Mouse (Mus musculus) 3T3-L1 (cell line): ENCODE measurements around the gene Sprtn.

Experiments
- DNase-seq: peaks from one replicate; pipeline ENCODE4 v3.0.0-alpha.2; 2015; ENCODE audit warnings: low read depth, low spot score

Gene Sprtn

GRCm38 (mm10) chr8:124903198-124903597, 5.5 kb downstream of the Sprtn start:
- DNase-seq, result no peak

GRCm38 (mm10) chr8:124905482-124905881, 7.8 kb downstream of the Sprtn start:
- DNase-seq, result no peak

- DNase-seq, result no peak
Observed at GRCm38 (mm10) chr8:124909936-124910335, 12.2 kb downstream of the Sprtn start.

- no peak for DNase-seq
Observed at GRCm38 (mm10) chr8:124910349-124910748, 12.7 kb downstream of the Sprtn start.

- DNase-seq, result no peak
Observed at GRCm38 (mm10) chr8:124911938-124912872, 14.5 kb downstream of the Sprtn start.

- DNase-seq, result no peak
Observed at GRCm38 (mm10) chr8:124914061-124914460, 16.4 kb downstream of the Sprtn start.

GRCm38 (mm10) chr8:124917741-124918484, 20.2 kb downstream of the Sprtn start:
- no peak for DNase-seq

GRCm38 (mm10) chr8:124921369-124922279, 23.9 kb downstream of the Sprtn start:
- DNase-seq, result no peak

- peak; percentile 40 for DNase-seq
Observed at GRCm38 (mm10) chr8:124922490-124923089, 24.9 kb downstream of the Sprtn start.

- DNase-seq, result no peak
Observed at GRCm38 (mm10) chr8:124923971-124924652, 26.4 kb downstream of the Sprtn start.

GRCm38 (mm10) chr8:124925544-124926266, 28.0 kb downstream of the Sprtn start:
- DNase-seq, result peak; percentile 52

- peak; percentile 99 for DNase-seq
Observed at GRCm38 (mm10) chr8:124926351-124926771, 28.7 kb downstream of the Sprtn start.

GRCm38 (mm10) chr8:124929006-124929405, 31.3 kb downstream of the Sprtn start:
- DNase-seq, result no peak

- DNase-seq, result no peak
Observed at GRCm38 (mm10) chr8:124930086-124930485, 32.4 kb downstream of the Sprtn start.

- no peak for DNase-seq
Observed at GRCm38 (mm10) chr8:124930649-124931048, 33.0 kb downstream of the Sprtn start.

- DNase-seq, result no peak
Observed at GRCm38 (mm10) chr8:124932435-124932834, 34.7 kb downstream of the Sprtn start.

GRCm38 (mm10) chr8:124935116-124935515, 37.4 kb downstream of the Sprtn start:
- DNase-seq, result no peak

GRCm38 (mm10) chr8:124936699-124937098, 39.0 kb downstream of the Sprtn start:
- DNase-seq, result no peak

GRCm38 (mm10) chr8:124937293-124937692, 39.6 kb downstream of the Sprtn start:
- DNase-seq, result no peak

GRCm38 (mm10) chr8:124943801-124944200, 46.1 kb downstream of the Sprtn start:
- DNase-seq, result no peak
